Mouse (Mus musculus): ENCODE data around the gene Gm20388. TPM values are rescaled to one million over a fixed set of nuclear protein-coding genes. Genes with fewer than 3 reads are reported as not detected.

Gm20388 gene
- polyA plus RNA-seq, 1 experiment, result 10.6 TPM

DNA sequence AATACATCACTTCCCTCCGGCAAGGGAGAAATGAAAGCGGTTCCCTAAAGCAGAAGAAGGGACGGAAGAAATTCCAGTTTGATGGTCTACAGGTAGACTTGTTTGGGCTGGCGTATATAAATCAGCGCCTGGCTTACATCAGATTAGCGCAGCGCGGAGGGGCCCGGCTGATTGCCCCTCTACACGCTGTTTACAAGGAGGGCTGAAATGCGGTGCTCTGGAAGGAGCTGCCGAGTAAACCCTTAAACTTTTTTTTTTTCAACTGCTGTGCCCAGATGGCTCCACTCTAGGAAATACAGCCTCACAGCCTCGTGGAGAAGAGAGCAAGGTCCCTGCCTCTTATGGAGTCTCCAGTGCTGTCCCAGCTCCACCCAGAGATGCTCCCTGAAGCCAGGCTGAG is 1070.3 kb downstream of the Gm20388 start:
- WGBS, result 29% methylated on average over 13 of the region's 13 CpGs

DNA sequence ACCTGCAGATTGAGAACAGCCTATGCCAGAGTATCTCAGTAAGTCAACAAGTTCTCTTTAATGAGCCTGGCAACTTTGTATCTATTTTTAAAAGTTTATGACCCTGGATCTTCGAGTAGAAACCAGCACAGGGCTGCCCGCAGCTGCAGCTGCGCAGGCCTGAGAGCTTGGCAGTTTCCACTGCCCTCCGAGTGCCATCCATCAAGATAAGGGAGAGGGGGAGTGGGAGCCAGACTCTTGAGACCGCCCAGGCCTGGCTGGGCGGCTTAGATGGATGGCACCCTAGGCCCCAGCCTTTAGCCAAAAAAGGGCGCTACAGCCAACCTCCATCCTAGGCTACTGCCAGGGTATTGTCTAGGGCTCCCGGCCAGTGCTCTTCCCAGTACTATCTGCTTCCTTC is 1074.2 kb downstream of the Gm20388 start:
- H3K4me3 ChIP-seq (replicated peaks; ENCODE audit: control insufficient read depth, low read depth, low read length), result no peak overlapping the region
- 77% methylated on average over 8 of the region's 8 CpGs for WGBS
- no peaks in the 10 kb centered on the region for H3K4me1 ChIP-seq (ENCODE audit: control insufficient read depth, insufficient read depth, low read length)
- TF ChIP-seq POLR2A (IDR thresholded peaks at IDR 0.05; ENCODE audit: borderline replicate concordance, control insufficient read depth, low read depth, low read length) (no peak), CTCF (IDR thresholded peaks at IDR 0.05; ENCODE audit: control insufficient read depth, insufficient read depth, low read length) (no peak)
- no peak overlapping the region for H3K27ac ChIP-seq (ENCODE audit: control insufficient read depth, insufficient read depth, low read depth, low read length, poor library complexity)

More for the DNA sequence above, 1070.3 kb downstream of the Gm20388 start:
- TF ChIP-seq POLR2A (IDR thresholded peaks at IDR 0.05; ENCODE audit: borderline replicate concordance, control insufficient read depth, low read depth, low read length) (no peak), CTCF (IDR thresholded peaks at IDR 0.05; ENCODE audit: control insufficient read depth, insufficient read depth, low read length) (no peak)
- Histone ChIP-seq H3K27ac (ENCODE audit: control insufficient read depth, insufficient read depth, low read depth, low read length, poor library complexity) (no peak overlapping the region), H3K4me3 (replicated peaks; ENCODE audit: control insufficient read depth, low read depth, low read length) (no peak overlapping the region), H3K4me1 (ENCODE audit: control insufficient read depth, insufficient read depth, low read length) (no peaks in the 10 kb centered on the region)

DNA sequence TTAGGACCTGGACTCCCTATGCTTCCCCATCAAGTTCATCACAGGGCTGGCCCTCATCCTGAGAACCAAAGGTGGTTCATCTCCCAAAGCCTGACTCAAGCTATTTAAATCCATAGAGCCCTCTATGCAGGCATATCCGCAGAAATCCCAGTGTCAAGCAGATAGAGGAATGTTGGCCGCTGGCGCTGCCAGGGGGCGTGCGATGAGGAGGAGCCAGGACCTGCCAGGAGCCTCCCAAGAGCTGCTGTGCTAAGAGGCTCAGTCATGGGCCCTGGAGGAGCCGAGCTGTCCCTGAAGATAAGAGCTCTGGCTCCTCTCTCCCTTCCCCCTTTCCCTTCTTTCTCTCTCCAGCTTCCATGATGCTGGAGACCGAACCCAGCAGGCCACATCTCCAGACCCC is 1075.4 kb downstream of the Gm20388 start:
- WGBS, result 85% methylated on average over 7 of the region's 7 CpGs
- TF ChIP-seq POLR2A (IDR thresholded peaks at IDR 0.05; ENCODE audit: borderline replicate concordance, control insufficient read depth, low read depth, low read length), result no peak
- no peak for TF ChIP-seq CTCF (IDR thresholded peaks at IDR 0.05; ENCODE audit: control insufficient read depth, insufficient read depth, low read length)
- Histone ChIP-seq H3K4me3 (replicated peaks; ENCODE audit: control insufficient read depth, low read depth, low read length) (no peak overlapping the region), H3K27ac (ENCODE audit: control insufficient read depth, insufficient read depth, low read depth, low read length, poor library complexity) (no peak overlapping the region), H3K4me1 (ENCODE audit: control insufficient read depth, insufficient read depth, low read length) (no peaks in the 10 kb centered on the region)

DNA sequence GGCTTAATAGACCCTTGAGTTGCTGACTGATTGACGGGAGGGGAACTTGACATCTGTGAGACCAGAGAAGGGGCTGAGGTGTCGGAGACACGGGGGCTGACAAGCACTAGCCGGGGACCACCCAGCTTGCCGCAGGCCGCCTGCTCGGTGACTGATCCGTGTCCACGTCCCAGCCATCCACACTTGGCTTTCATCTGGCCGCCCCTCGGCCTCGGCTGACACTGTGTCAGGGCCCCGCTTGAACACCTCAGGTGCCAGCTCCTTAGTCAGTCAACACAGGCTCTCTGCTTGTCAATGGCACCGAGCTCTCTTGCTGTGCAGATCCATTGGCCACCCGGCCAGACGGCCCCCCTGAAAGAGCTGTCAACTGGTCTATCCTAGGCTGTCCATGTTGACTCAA is 1083.1 kb downstream of the Gm20388 start:
- H3K4me1 ChIP-seq (ENCODE audit: control insufficient read depth, insufficient read depth, low read length), result no peaks in the 10 kb centered on the region
- 74% methylated on average over 16 of the region's 16 CpGs for WGBS
- H3K27ac ChIP-seq (ENCODE audit: control insufficient read depth, insufficient read depth, low read depth, low read length, poor library complexity), result no peak overlapping the region
- TF ChIP-seq POLR2A (IDR thresholded peaks at IDR 0.05; ENCODE audit: borderline replicate concordance, control insufficient read depth, low read depth, low read length) (no peak), CTCF (IDR thresholded peaks at IDR 0.05; ENCODE audit: control insufficient read depth, insufficient read depth, low read length) (no peak)
- H3K4me3 ChIP-seq (replicated peaks; ENCODE audit: control insufficient read depth, low read depth, low read length), result no peak overlapping the region

GRCm38 (mm10) chr8:120995424-120995823 is 1084.8 kb downstream of the Gm20388 start:
- no peaks in the 10 kb centered on the region for H3K4me1 ChIP-seq (ENCODE audit: control insufficient read depth, insufficient read depth, low read length)
- TF ChIP-seq POLR2A (IDR thresholded peaks at IDR 0.05; ENCODE audit: borderline replicate concordance, control insufficient read depth, low read depth, low read length) (no peak), CTCF (IDR thresholded peaks at IDR 0.05; ENCODE audit: control insufficient read depth, insufficient read depth, low read length) (no peak)
- no peak overlapping the region for H3K27ac ChIP-seq (ENCODE audit: control insufficient read depth, insufficient read depth, low read depth, low read length, poor library complexity)
- H3K4me3 ChIP-seq (replicated peaks; ENCODE audit: control insufficient read depth, low read depth, low read length), result no peak overlapping the region
- WGBS, result 52% methylated on average over 9 of the region's 9 CpGs

- Histone ChIP-seq H3K4me1 (ENCODE audit: control insufficient read depth, insufficient read depth, low read length) (no peaks in the 10 kb centered on the region), H3K4me3 (replicated peaks; ENCODE audit: control insufficient read depth, low read depth, low read length) (no peak overlapping the region), H3K27ac (ENCODE audit: control insufficient read depth, insufficient read depth, low read depth, low read length, poor library complexity) (no peak overlapping the region)
- WGBS, result 74% methylated on average over 12 of the region's 12 CpGs
- TF ChIP-seq CTCF (IDR thresholded peaks at IDR 0.05; ENCODE audit: control insufficient read depth, insufficient read depth, low read length), result no peak
- no peak for TF ChIP-seq POLR2A (IDR thresholded peaks at IDR 0.05; ENCODE audit: borderline replicate concordance, control insufficient read depth, low read depth, low read length)
These were observed 1086.4 kb downstream of the Gm20388 start for GRCm38 (mm10) chr8:120996905-120997581.

GRCm38 (mm10) chr8:120997926-120998325 is 1087.3 kb downstream of the Gm20388 start:
- H3K4me1 ChIP-seq (ENCODE audit: control insufficient read depth, insufficient read depth, low read length), result no peaks in the 10 kb centered on the region
- no peak overlapping the region for H3K27ac ChIP-seq (ENCODE audit: control insufficient read depth, insufficient read depth, low read depth, low read length, poor library complexity)
- TF ChIP-seq CTCF (IDR thresholded peaks at IDR 0.05; ENCODE audit: control insufficient read depth, insufficient read depth, low read length), result no peak
- no peak for TF ChIP-seq POLR2A (IDR thresholded peaks at IDR 0.05; ENCODE audit: borderline replicate concordance, control insufficient read depth, low read depth, low read length)
- WGBS, result 80% methylated on average over 9 of the region's 9 CpGs
- H3K4me3 ChIP-seq (replicated peaks; ENCODE audit: control insufficient read depth, low read depth, low read length), result no peak overlapping the region

DNA sequence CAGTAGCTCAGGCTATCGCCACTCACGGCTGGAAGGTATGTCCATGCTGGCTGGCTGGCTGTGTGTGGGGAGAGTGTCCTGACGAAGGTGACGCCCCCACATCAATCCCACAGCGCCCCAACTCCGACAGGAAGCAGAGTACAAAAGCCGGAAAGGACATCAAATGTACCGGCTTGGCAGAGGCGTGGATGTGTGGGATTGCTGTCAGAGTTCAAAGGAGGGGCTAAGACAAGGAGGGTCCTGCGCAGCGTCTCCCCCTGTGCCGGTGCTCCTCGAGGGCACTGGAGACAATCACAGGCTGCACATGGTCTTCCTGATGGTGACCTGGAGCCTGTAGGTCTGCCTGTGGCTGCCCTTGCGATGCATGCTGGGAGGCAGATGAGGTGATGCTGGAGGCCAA is 1088.3 kb downstream of the Gm20388 start:
- no peak overlapping the region for H3K27ac ChIP-seq (ENCODE audit: control insufficient read depth, insufficient read depth, low read depth, low read length, poor library complexity)
- TF ChIP-seq POLR2A (IDR thresholded peaks at IDR 0.05; ENCODE audit: borderline replicate concordance, control insufficient read depth, low read depth, low read length), result no peak
- TF ChIP-seq CTCF (IDR thresholded peaks at IDR 0.05; ENCODE audit: control insufficient read depth, insufficient read depth, low read length), result no peak
- H3K4me3 ChIP-seq (replicated peaks; ENCODE audit: control insufficient read depth, low read depth, low read length), result no peak overlapping the region
- H3K4me1 ChIP-seq (ENCODE audit: control insufficient read depth, insufficient read depth, low read length), result no peaks in the 10 kb centered on the region
- 42% methylated on average over 14 of the region's 14 CpGs for WGBS

DNA sequence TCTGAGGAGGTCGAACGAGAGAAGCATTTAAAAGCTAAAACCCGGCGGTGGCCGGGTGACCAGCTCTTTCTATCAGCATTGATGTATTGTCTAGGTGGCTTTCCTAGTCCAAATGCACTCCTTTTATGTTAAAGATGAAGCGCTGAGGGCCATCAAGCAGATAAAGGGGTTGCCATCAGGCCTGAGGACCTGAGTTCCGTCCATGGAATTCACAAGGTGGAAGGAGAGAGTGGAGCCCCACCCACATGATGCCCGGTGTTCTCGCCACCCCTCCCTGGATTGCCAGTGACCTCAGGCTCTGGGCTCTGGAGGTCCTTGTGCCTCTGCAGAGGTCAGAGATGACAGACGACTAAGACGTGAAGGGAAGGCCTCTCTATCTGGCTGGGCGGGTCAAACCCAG is 1091.3 kb downstream of the Gm20388 start:
- Histone ChIP-seq H3K27ac (ENCODE audit: control insufficient read depth, insufficient read depth, low read depth, low read length, poor library complexity) (no peak overlapping the region), H3K4me3 (replicated peaks; ENCODE audit: control insufficient read depth, low read depth, low read length) (no peak overlapping the region), H3K4me1 (ENCODE audit: control insufficient read depth, insufficient read depth, low read length) (no peaks in the 10 kb centered on the region)
- WGBS, result 71% methylated on average over 12 of the region's 12 CpGs
- TF ChIP-seq POLR2A (IDR thresholded peaks at IDR 0.05; ENCODE audit: borderline replicate concordance, control insufficient read depth, low read depth, low read length), result no peak
- TF ChIP-seq CTCF (IDR thresholded peaks at IDR 0.05; ENCODE audit: control insufficient read depth, insufficient read depth, low read length), result no peak

All from bone marrow, adult 2 months (tissue).